Mouse (Mus musculus) bone marrow macrophage, adult 2 months (primary cell): ENCODE results near the gene Slc26a8.

Source experiments
- CTCF ChIP-seq: IDR thresholded peaks from 2 replicates; pipeline ENCODE4 v1.5.1; 2012; ENCODE audit warnings: low read depth, mild to moderate bottlenecking, low read length, moderate library complexity
- POLR2A ChIP-seq: IDR thresholded peaks from 2 replicates; pipeline ENCODE4 v1.6.1; 2012; ENCODE audit warnings: mild to moderate bottlenecking, low read depth, low read length, borderline replicate concordance

DNA sequence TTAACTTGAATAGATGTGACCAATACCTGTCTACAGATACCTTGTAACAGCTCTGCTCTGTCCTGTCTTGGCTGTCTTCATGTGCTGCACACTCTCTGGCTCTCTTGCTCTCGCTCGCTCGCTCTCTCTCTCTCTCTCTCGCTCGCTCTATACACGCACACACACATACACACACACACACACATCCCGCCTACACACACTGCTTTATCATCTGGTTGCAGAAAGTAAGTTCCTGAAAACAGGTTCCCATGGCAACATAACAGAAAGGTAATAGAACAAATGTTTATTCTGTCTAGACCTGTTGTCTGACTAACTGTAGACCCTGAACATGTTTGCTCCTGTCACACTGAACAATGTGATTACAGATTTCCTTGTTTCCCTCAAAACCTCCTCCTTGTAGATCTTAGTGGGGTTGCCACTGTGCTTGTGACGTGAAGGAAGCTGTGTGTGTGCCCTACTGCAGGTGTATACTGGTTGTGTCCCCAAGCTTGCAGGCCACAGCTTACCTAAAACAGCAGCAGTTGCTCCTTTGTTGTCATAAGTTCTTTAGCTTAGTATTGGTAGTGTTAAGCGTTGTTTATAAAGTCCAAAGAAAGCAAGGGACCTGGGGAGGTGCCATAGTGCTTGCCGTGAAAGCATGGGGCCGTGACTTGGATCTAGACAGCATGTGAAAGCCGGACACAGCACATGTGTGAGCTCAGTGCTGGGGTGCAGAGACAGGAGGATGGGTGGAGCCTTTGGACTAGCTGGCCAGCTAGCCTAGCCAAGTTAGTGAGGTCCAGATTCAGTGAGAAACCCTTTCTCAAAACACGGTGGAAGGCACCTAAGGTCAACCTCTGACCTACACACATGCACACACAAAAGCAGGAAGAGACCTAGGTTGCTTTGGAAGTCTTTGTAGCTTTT, 7.5 kb upstream of the Slc26a8 start:
- 0 out of 2 replicates have a peak, but pooled peaks have one; percentile 7 for TF ChIP-seq POLR2A
- TF ChIP-seq CTCF: no peak
